Mouse (Mus musculus) megakaryocyte, embryonic 14.5 days (primary cell): ENCODE results near the gene Nin. TPM values are rescaled to one million over a fixed set of nuclear protein-coding genes. Genes with fewer than 3 reads are reported as not detected.

Source experiments
- H3K27me3 ChIP-seq: replicated peaks from 2 replicates; pipeline ENCODE3; 2012; ENCODE audit warnings: inconsistent platforms
- H3K36me3 ChIP-seq: replicated peaks from 2 replicates; pipeline ENCODE3; 2012; ENCODE audit warnings: low read length, inconsistent platforms, mixed read lengths
- H3K4me1 ChIP-seq: 2 replicates; pipeline ENCODE4 v1.6.1; 2012; ENCODE audit warnings: inconsistent platforms
- H3K4me3 ChIP-seq: replicated peaks from 2 replicates; pipeline ENCODE3; 2012; ENCODE audit warnings: moderate library complexity, mild to moderate bottlenecking, inconsistent platforms
- H3K9me3 ChIP-seq: 2 replicates; pipeline ENCODE4 v1.6.1; 2012; ENCODE audit warnings: inconsistent platforms
- FLI1 ChIP-seq: IDR thresholded peaks from 2 replicates; pipeline ENCODE4 v1.6.1; 2012; ENCODE audit warnings: low read length, inconsistent platforms, mixed read lengths
- GATA1 ChIP-seq: IDR thresholded peaks from 3 replicates; pipeline ENCODE4 v1.6.1; 2012; ENCODE audit warnings: mixed read lengths, low read length, inconsistent platforms, borderline replicate concordance
- polyA plus RNA-seq: library from polyadenylated mRNA; stranded (reverse); fragments of >175 nt; gene quantifications from 2 replicates; pipeline ENCODE4 v1.2.3, GENCODE M21; 2012; ENCODE audit warnings: low replicate concordance; ENCODE audit not compliant: insufficient read depth

Gene Nin
- polyA plus RNA-seq, 1 experiment: 5.0 TPM

DNA sequence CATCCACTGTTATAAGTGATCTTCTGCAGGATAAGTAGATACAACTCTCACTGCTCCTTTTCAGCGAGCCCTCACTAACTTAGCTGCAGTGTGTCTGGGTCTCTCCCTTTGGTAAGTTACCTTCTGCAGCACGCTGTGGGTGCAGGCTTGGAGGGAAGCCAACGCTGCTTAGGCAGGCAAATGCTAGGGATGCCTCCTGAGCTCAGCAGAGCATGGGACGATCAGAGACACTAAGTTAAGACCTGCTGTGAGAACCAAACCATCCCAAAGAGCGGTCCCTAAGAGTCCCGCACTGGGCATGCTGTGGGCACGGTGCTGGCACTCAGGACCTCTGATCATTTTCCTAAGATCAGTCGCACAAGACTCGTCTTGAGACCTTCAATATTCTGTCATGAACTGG, 45.7 kb downstream of the Nin start:
- peaks cover 9% of the 10 kb centered on the region for H3K4me1 ChIP-seq
- no peaks in the 10 kb centered on the region for H3K27me3 ChIP-seq
- H3K9me3 ChIP-seq: no peaks in the 10 kb centered on the region
- H3K4me3 ChIP-seq: no peak overlapping the region
- TF ChIP-seq GATA1 (no peak), FLI1 (no peak)
- peaks cover 76% of the 10 kb centered on the region for H3K36me3 ChIP-seq

DNA sequence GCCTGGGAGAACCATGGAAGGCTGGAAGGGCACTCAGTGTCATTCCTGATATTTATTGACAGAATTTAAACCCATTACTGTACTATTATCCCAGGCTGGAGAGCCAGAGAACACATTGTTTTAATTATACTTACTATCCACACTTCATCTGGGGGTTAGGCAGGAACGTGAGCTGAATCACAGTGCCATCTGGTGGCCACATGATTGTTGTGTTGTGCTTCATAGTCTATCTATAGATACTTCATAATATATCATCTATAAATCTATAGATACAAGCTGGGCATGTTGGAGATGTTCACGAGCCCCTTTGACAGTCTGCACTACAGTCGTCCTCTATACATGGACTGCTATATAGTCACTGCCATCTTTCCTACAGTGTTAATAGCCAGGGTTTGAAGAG, 51.4 kb downstream of the Nin start:
- Histone ChIP-seq H3K9me3 (no peaks in the 10 kb centered on the region), H3K27me3 (no peaks in the 10 kb centered on the region), H3K4me3 (no peak overlapping the region), H3K36me3 (peaks cover 81% of the 10 kb centered on the region), H3K4me1 (peaks cover 9% of the 10 kb centered on the region)
- TF ChIP-seq GATA1 (no peak), FLI1 (no peak)

GRCm38 (mm10) chr12:70058956-70059851, 54.3 kb downstream of the Nin start:
- no peak overlapping the region for H3K4me3 ChIP-seq
- H3K4me1 ChIP-seq: peaks cover 9% of the 10 kb centered on the region
- H3K27me3 ChIP-seq: no peaks in the 10 kb centered on the region
- no peak for TF ChIP-seq GATA1
- TF ChIP-seq FLI1: no peak
- peaks cover 92% of the 10 kb centered on the region for H3K36me3 ChIP-seq
- no peaks in the 10 kb centered on the region for H3K9me3 ChIP-seq

- no peaks in the 10 kb centered on the region for H3K27me3 ChIP-seq
- TF ChIP-seq GATA1 (no peak), FLI1 (no peak)
- no peak overlapping the region for H3K4me3 ChIP-seq
- H3K36me3 ChIP-seq: peaks cover 96% of the 10 kb centered on the region
- H3K9me3 ChIP-seq: no peaks in the 10 kb centered on the region
- peaks cover 20% of the 10 kb centered on the region for H3K4me1 ChIP-seq
These were observed 62.8 kb downstream of the Nin start for GRCm38 (mm10) chr12:70050699-70051098.

GRCm38 (mm10) chr12:70048741-70049140, 64.8 kb downstream of the Nin start:
- H3K36me3 ChIP-seq: peaks cover 96% of the 10 kb centered on the region
- no peak for TF ChIP-seq FLI1
- no peak for TF ChIP-seq GATA1

DNA sequence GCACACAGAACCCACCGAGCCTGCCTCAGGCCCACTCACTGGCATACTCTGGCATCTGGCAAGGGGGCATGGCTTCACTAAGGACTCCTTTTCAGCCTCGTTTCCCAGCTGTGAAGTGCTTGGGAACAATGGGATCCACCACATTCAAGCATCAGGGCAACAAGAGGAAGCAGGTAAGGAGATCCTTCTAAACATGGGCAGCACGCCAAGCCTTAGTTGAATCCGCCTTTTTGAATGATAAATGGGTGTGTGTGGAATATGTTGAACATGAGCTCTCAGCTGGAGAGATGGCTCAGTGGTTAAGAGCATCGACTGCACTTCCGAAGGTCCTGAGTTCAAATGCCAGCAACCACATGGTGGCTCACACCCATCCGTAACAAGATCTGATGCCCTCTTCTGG, 66.2 kb downstream of the Nin start:
- TF ChIP-seq FLI1 (no peak), GATA1 (no peak)
- peaks cover 29% of the 10 kb centered on the region for H3K4me1 ChIP-seq
- H3K27me3 ChIP-seq: no peaks in the 10 kb centered on the region
- peaks cover 96% of the 10 kb centered on the region for H3K36me3 ChIP-seq
- no peak overlapping the region for H3K4me3 ChIP-seq
- no peaks in the 10 kb centered on the region for H3K9me3 ChIP-seq

More at GRCm38 (mm10) chr12:70048741-70049140, 64.8 kb downstream of the Nin start:
- Histone ChIP-seq H3K9me3 (no peaks in the 10 kb centered on the region), H3K4me3 (no peak overlapping the region), H3K27me3 (no peaks in the 10 kb centered on the region), H3K4me1 (peaks cover 29% of the 10 kb centered on the region)

DNA sequence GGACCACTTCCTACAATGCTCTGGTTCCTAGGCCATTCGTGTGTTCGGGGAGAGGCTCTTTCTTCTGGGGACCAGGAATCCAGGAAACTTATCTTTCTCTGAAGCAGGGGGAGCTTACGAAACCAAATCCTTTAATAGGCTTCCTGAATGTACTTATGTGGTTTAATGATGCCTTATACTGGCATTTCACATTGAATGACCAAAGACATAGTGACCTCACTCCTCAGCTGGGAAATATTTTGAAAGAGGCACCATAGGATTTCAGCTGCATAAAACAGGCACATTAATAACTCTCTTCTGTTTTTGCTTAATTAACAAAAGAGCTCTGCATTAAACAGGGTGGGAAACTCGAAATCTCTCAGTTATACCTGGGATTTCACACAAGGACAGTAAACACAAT, 69.2 kb downstream of the Nin start:
- H3K4me3 ChIP-seq: no peak overlapping the region
- TF ChIP-seq FLI1 (no peak), GATA1 (no peak)
- H3K4me1 ChIP-seq: peaks cover 29% of the 10 kb centered on the region
- H3K36me3 ChIP-seq: peaks cover 99% of the 10 kb centered on the region
- H3K9me3 ChIP-seq: no peaks in the 10 kb centered on the region
- H3K27me3 ChIP-seq: no peaks in the 10 kb centered on the region

- Histone ChIP-seq H3K36me3 (peaks cover 99% of the 10 kb centered on the region), H3K4me1 (peaks cover 23% of the 10 kb centered on the region), H3K9me3 (no peaks in the 10 kb centered on the region), H3K27me3 (no peaks in the 10 kb centered on the region), H3K4me3 (no peak overlapping the region)
- TF ChIP-seq GATA1: no peak
- TF ChIP-seq FLI1: no peak
These were observed 70.1 kb downstream of the Nin start for GRCm38 (mm10) chr12:70043421-70043820.

GRCm38 (mm10) chr12:70040981-70041380, 72.5 kb downstream of the Nin start:
- H3K4me1 ChIP-seq: peaks cover 8% of the 10 kb centered on the region; the same call in 1 of the 2 replicates
- H3K27me3 ChIP-seq: no peaks in the 10 kb centered on the region
- no peak overlapping the region for H3K4me3 ChIP-seq
- H3K36me3 ChIP-seq: peaks cover 100% of the 10 kb centered on the region
- no peaks in the 10 kb centered on the region for H3K9me3 ChIP-seq
- no peak for TF ChIP-seq FLI1
- TF ChIP-seq GATA1: no peak

DNA sequence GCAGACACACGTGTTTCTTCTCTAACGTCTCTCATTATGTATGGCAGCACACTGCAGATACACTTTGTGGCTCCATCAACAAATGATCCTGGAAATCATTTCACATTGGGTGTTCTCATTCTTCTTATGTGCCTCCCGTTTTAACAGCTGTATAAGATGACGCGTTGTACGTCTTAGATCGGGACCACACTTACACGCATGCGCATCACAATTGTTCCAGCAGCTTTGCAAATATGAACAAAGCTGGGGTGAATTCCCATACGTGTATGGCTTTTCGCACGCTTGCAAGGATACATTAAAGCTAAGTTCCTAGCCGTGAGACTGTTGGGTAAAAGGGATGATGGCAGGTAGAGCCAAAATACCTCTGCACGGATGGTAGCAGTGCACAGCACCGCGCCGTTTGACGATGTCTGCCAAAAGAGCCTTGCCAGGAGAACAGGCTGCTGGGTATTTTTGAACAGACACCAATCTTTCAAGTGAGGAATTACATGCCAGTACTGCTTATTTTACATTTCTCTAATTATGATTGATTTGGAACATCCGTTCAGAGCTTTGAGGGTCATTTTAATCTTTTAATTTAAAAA, 76.7 kb downstream of the Nin start:
- Histone ChIP-seq H3K9me3 (no peaks in the 10 kb centered on the region), H3K4me3 (no peak overlapping the region), H3K36me3 (peaks cover 98% of the 10 kb centered on the region), H3K4me1 (no peaks in the 10 kb centered on the region), H3K27me3 (no peaks in the 10 kb centered on the region)
- TF ChIP-seq FLI1 (no peak), GATA1 (no peak)

DNA sequence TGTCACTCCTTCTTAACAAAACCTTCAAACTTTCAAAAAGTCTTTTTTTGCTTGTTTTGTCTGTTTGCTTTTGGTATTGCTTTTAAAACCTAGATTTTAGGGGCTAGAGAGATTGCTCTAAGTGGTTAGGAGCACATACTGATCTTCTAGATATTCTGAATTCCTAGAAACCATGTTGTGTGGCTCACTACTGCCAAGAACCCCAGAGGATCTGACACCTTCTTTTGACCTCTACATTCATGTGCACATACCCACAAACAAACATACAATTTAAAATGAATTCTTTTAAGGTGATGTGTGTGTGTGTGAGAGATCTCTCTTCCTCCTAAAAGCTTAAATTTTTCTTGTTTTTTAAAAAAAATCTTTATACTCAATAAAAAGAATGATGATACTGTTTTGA, 87.3 kb downstream of the Nin start:
- Histone ChIP-seq H3K27me3 (no peaks in the 10 kb centered on the region), H3K4me1 (no peaks in the 10 kb centered on the region), H3K9me3 (no peaks in the 10 kb centered on the region), H3K4me3 (no peak overlapping the region), H3K36me3 (peaks cover 96% of the 10 kb centered on the region)
- TF ChIP-seq FLI1 (no peak), GATA1 (no peak)
